Mouse (Mus musculus): ENCODE measurements at regions not wholly inside any gene's neighbourhood (a gene's known extent, or its start where the extent isn't known, plus 50 kb on each side); places are given as distances from the start of the nearest gene placed in this dataset.
A peak's percentile ranks its signal among the peaks of the same experiment; 100 is the strongest.

- H3K9ac ChIP-seq (ENCODE audit: low read depth, low read length): no peak overlapping the region
- no peak overlapping the region for H3K4me3 ChIP-seq (ENCODE audit: low read length)
- no peak overlapping the region for H3K27ac ChIP-seq (ENCODE audit: low read depth, low read length)
- no peaks in the 10 kb centered on the region for H3K4me1 ChIP-seq (ENCODE audit: control insufficient read depth, insufficient read depth, low read depth, low read length)
- H3K27me3 ChIP-seq (replicated peaks; ENCODE audit: control insufficient read depth, insufficient read depth, low read length): no peaks in the 10 kb centered on the region
- H3K4me2 ChIP-seq (ENCODE audit: low read length): no peak overlapping the region
- ATAC-seq: no peak
- H3K9me3 ChIP-seq (ENCODE audit: control insufficient read depth, low read length): no peaks in the 10 kb centered on the region
- no peaks in the 10 kb centered on the region for H3K36me3 ChIP-seq (ENCODE audit: control insufficient read depth, insufficient read depth, low read length)
- WGBS: 65% methylated on average over 9 of the region's 9 CpGs
These were observed 257.7 kb upstream of the Atp11b start for GRCm38 (mm10) chr3:35496027-35496824.

- Histone ChIP-seq H3K27ac (ENCODE audit: low read depth, low read length) (no peak overlapping the region), H3K9me3 (ENCODE audit: control insufficient read depth, low read length) (no peaks in the 10 kb centered on the region), H3K36me3 (ENCODE audit: control insufficient read depth, insufficient read depth, low read length) (no peaks in the 10 kb centered on the region), H3K4me2 (ENCODE audit: low read length) (no peak overlapping the region), H3K4me3 (ENCODE audit: low read length) (no peak overlapping the region), H3K4me1 (ENCODE audit: control insufficient read depth, insufficient read depth, low read depth, low read length) (no peaks in the 10 kb centered on the region), H3K9ac (ENCODE audit: low read depth, low read length) (no peak overlapping the region), H3K27me3 (replicated peaks; ENCODE audit: control insufficient read depth, insufficient read depth, low read length) (no peaks in the 10 kb centered on the region)
- no peak for ATAC-seq
- WGBS: 72% methylated on average over 1 of the region's 1 CpGs
These were observed 243.6 kb upstream of the Atp11b start for GRCm38 (mm10) chr3:35510314-35510713.

GRCm38 (mm10) chr3:35516517-35516916 is 237.4 kb upstream of the Atp11b start:
- no peak overlapping the region for H3K4me2 ChIP-seq (ENCODE audit: low read length)
- ATAC-seq: no peak
- WGBS: 83% methylated on average over 4 of the region's 4 CpGs
- no peak overlapping the region for H3K4me3 ChIP-seq (ENCODE audit: low read length)
- H3K36me3 ChIP-seq (ENCODE audit: control insufficient read depth, insufficient read depth, low read length): no peaks in the 10 kb centered on the region
- no peak overlapping the region for H3K27ac ChIP-seq (ENCODE audit: low read depth, low read length)
- no peak overlapping the region for H3K9ac ChIP-seq (ENCODE audit: low read depth, low read length)
- no peaks in the 10 kb centered on the region for H3K9me3 ChIP-seq (ENCODE audit: control insufficient read depth, low read length)
- no peaks in the 10 kb centered on the region for H3K27me3 ChIP-seq (replicated peaks; ENCODE audit: control insufficient read depth, insufficient read depth, low read length)
- H3K4me1 ChIP-seq (ENCODE audit: control insufficient read depth, insufficient read depth, low read depth, low read length): no peaks in the 10 kb centered on the region

- Histone ChIP-seq H3K4me3 (ENCODE audit: low read length) (no peak overlapping the region), H3K9me3 (ENCODE audit: control insufficient read depth, low read length) (no peaks in the 10 kb centered on the region), H3K27me3 (replicated peaks; ENCODE audit: control insufficient read depth, insufficient read depth, low read length) (no peaks in the 10 kb centered on the region), H3K36me3 (ENCODE audit: control insufficient read depth, insufficient read depth, low read length) (no peaks in the 10 kb centered on the region), H3K9ac (ENCODE audit: low read depth, low read length) (no peak overlapping the region), H3K4me1 (ENCODE audit: control insufficient read depth, insufficient read depth, low read depth, low read length) (no peaks in the 10 kb centered on the region), H3K27ac (ENCODE audit: low read depth, low read length) (no peak overlapping the region), H3K4me2 (ENCODE audit: low read length) (no peak overlapping the region)
- ATAC-seq: no peak; the same call in 1 of the 2 replicates
- 67% methylated on average over 3 of the region's 3 CpGs for WGBS
These were observed 233.8 kb upstream of the Atp11b start for GRCm38 (mm10) chr3:35520131-35520530.

- ATAC-seq: no peak
- H3K4me1 ChIP-seq (ENCODE audit: control insufficient read depth, insufficient read depth, low read depth, low read length): no peaks in the 10 kb centered on the region
- H3K27ac ChIP-seq (ENCODE audit: low read depth, low read length): no peak overlapping the region
- H3K36me3 ChIP-seq (ENCODE audit: control insufficient read depth, insufficient read depth, low read length): no peaks in the 10 kb centered on the region
- H3K27me3 ChIP-seq (replicated peaks; ENCODE audit: control insufficient read depth, insufficient read depth, low read length): no peaks in the 10 kb centered on the region
- H3K4me2 ChIP-seq (ENCODE audit: low read length): no peak overlapping the region
- no peak overlapping the region for H3K9ac ChIP-seq (ENCODE audit: low read depth, low read length)
- no peak overlapping the region for H3K4me3 ChIP-seq (ENCODE audit: low read length)
- no peaks in the 10 kb centered on the region for H3K9me3 ChIP-seq (ENCODE audit: control insufficient read depth, low read length)
These were observed 206.2 kb upstream of the Atp11b start for GRCm38 (mm10) chr3:35547696-35548095.

DNA sequence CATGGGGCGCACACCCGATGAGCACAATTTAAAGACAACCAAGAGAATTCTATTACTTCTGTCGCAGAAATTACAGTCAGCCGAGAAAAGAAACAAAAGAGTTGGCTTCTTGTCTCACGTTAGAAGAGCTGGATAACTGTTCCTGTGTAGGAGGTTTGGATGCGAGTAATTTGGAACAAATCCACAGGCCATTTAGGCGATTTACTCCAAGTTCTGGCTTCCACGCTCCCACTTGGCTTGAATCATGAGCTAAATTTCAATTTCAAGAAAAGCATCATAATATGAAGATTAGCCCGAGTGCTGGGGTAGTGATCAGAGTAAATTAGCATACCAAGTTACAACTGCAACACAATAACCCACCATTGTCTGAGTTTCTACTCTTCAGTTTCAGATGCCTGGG is 202.1 kb upstream of the Atp11b start:
- WGBS: 71% methylated on average over 9 of the region's 9 CpGs
- no peak overlapping the region for H3K4me3 ChIP-seq (ENCODE audit: low read length)

DNA sequence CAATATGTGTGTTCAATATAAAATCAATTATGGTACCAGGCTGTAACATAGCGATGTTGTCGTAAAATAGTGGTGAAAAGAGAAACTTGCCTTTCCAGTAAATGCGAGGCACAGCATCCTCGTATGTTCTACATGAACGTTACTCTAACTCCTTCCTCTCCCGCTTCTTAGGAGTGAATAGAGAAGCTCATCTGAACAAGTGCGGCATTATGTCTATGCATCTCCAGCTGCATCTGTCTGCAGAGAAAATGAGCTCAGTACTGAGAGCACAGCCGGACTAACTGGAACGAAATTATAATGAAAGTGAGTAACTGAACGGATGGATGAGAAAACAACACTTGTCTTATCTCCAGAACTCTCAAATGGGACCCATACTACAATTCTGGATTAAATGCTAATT is 193.5 kb upstream of the Atp11b start:
- no peak for ATAC-seq
- H3K9ac ChIP-seq (ENCODE audit: low read depth, low read length): no peak overlapping the region
- H3K4me1 ChIP-seq (ENCODE audit: control insufficient read depth, insufficient read depth, low read depth, low read length): no peaks in the 10 kb centered on the region
- H3K4me3 ChIP-seq (ENCODE audit: low read length): no peak overlapping the region
- H3K27ac ChIP-seq (ENCODE audit: low read depth, low read length): no peak overlapping the region
- H3K36me3 ChIP-seq (ENCODE audit: control insufficient read depth, insufficient read depth, low read length): no peaks in the 10 kb centered on the region
- WGBS: 86% methylated on average over 10 of the region's 10 CpGs
- H3K27me3 ChIP-seq (replicated peaks; ENCODE audit: control insufficient read depth, insufficient read depth, low read length): no peaks in the 10 kb centered on the region
- no peaks in the 10 kb centered on the region for H3K9me3 ChIP-seq (ENCODE audit: control insufficient read depth, low read length)
- H3K4me2 ChIP-seq (ENCODE audit: low read length): no peak overlapping the region

More for the DNA sequence above, 202.1 kb upstream of the Atp11b start:
- H3K27ac ChIP-seq (ENCODE audit: low read depth, low read length): no peak overlapping the region
- H3K4me1 ChIP-seq (ENCODE audit: control insufficient read depth, insufficient read depth, low read depth, low read length): no peaks in the 10 kb centered on the region
- no peaks in the 10 kb centered on the region for H3K9me3 ChIP-seq (ENCODE audit: control insufficient read depth, low read length)
- ATAC-seq: no peak
- no peak overlapping the region for H3K4me2 ChIP-seq (ENCODE audit: low read length)
- H3K36me3 ChIP-seq (ENCODE audit: control insufficient read depth, insufficient read depth, low read length): no peaks in the 10 kb centered on the region
- no peak overlapping the region for H3K9ac ChIP-seq (ENCODE audit: low read depth, low read length)
- no peaks in the 10 kb centered on the region for H3K27me3 ChIP-seq (replicated peaks; ENCODE audit: control insufficient read depth, insufficient read depth, low read length)

DNA sequence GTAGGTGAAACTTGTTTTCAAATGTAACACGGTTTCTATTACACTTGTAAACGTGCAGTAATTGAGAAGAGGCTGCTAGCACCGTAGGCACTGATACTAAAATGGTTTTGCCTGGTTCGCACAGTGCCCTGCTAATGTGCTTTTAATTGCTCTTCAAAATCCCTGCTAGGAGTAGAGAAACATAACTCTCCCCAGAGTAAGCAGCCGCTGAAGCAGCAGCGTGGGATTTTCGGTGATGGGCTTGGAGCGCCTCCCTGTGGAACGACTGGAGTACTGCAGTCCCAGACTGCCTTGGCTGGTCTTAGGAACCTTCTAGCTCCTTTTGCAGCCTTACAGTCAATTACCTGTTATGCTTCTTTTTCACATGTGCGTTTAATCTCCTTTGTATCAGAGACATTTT is 179.5 kb upstream of the Atp11b start:
- H3K4me2 ChIP-seq (ENCODE audit: low read length): no peak overlapping the region
- no peaks in the 10 kb centered on the region for H3K4me1 ChIP-seq (ENCODE audit: control insufficient read depth, insufficient read depth, low read depth, low read length)
- H3K27me3 ChIP-seq (replicated peaks; ENCODE audit: control insufficient read depth, insufficient read depth, low read length): no peaks in the 10 kb centered on the region
- no peak overlapping the region for H3K27ac ChIP-seq (ENCODE audit: low read depth, low read length)
- H3K4me3 ChIP-seq (ENCODE audit: low read length): no peak overlapping the region
- no peaks in the 10 kb centered on the region for H3K36me3 ChIP-seq (ENCODE audit: control insufficient read depth, insufficient read depth, low read length)
- no peak overlapping the region for H3K9ac ChIP-seq (ENCODE audit: low read depth, low read length)
- 11% methylated on average over 10 of the region's 10 CpGs for WGBS
- no peaks in the 10 kb centered on the region for H3K9me3 ChIP-seq (ENCODE audit: control insufficient read depth, low read length)
- ATAC-seq: peak; percentile 91
